Mouse (Mus musculus): ENCODE measurements at regions not wholly inside any gene's neighbourhood (a gene's known extent, or its start where the extent isn't known, plus 50 kb on each side); places are given as distances from the start of the nearest gene placed in this dataset.

GRCm38 (mm10) chr9:83202583-83202982, 56.1 kb upstream of the Hmgn3 start:
- no peak for ATAC-seq (replicated peaks in 1 of 2; ENCODE audit: insufficient read depth in 1 of 2, low FRiP score in 2 of 2, low TSS enrichment in 1 of 2, low read depth in 1 of 2, poor library complexity in 2 of 2, severe bottlenecking in 2 of 2)

- ATAC-seq (replicated peaks in 1 of 2; ENCODE audit: insufficient read depth in 1 of 2, low FRiP score in 2 of 2, low TSS enrichment in 1 of 2, low read depth in 1 of 2, poor library complexity in 2 of 2, severe bottlenecking in 2 of 2): no peak
These were observed 53.3 kb upstream of the Hmgn3 start for GRCm38 (mm10) chr9:83199771-83200170.

DNA sequence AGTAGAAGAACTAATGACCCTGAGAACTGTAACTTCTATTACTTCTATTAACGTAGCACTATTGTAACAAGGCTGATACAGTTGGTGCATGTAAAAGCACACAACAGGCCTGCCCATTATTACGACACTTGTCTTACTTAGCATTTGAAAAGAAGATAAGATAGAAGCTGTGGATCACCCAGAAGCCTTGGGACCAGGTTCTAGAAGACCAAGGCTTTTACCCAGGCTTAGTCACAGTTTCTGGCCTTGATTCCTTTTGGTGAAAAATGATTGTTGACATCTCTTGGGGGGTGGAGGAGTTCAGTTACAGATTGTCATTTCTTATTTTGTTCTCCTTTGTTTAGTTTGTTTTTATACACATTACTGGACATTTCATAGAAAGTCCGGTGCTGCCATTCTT, 52.7 kb upstream of the Hmgn3 start:
- ATAC-seq (replicated peaks in 1 of 2; ENCODE audit: insufficient read depth in 1 of 2, low FRiP score in 2 of 2, low TSS enrichment in 1 of 2, low read depth in 1 of 2, poor library complexity in 2 of 2, severe bottlenecking in 2 of 2): no peak

- ATAC-seq (replicated peaks in 1 of 2; ENCODE audit: insufficient read depth in 1 of 2, low FRiP score in 2 of 2, low TSS enrichment in 1 of 2, low read depth in 1 of 2, poor library complexity in 2 of 2, severe bottlenecking in 2 of 2): no peak
These were observed 50.5 kb upstream of the Hmgn3 start for GRCm38 (mm10) chr9:83197013-83197412.
